Mouse (Mus musculus): ENCODE data around the gene Esyt2. TPM values are rescaled to one million over a fixed set of nuclear protein-coding genes. Genes with fewer than 3 reads are reported as not detected.
A peak's percentile ranks its signal among the peaks of the same experiment; 100 is the strongest.

Gene Esyt2
- polyA plus RNA-seq, 1 experiment from 2014 or later = 19.3 TPM

- 87% methylated on average over 2 of the region's 2 CpGs for WGBS
- DNase-seq (ENCODE audit: low spot score) = no peak
Observed at GRCm38 (mm10) chr12:116394327-116394726, 113.3 kb downstream of the Esyt2 start.

GRCm38 (mm10) chr12:116395312-116395711 is 114.3 kb downstream of the Esyt2 start:
- Histone ChIP-seq H3K27me3 (ENCODE audit: control insufficient read depth, insufficient read depth, low read length) (no peaks in the 10 kb centered on the region), H3K9ac (ENCODE audit: low read length) (no peak overlapping the region), H3K4me1 (ENCODE audit: control insufficient read depth, insufficient read depth, low read length) (no peaks in the 10 kb centered on the region), H3K27ac (ENCODE audit: low read depth, low read length) (no peak overlapping the region), H3K36me3 (ENCODE audit: control insufficient read depth, insufficient read depth, low read length) (no peaks in the 10 kb centered on the region), H3K9me3 (ENCODE audit: control insufficient read depth, low read length) (no peaks in the 10 kb centered on the region), H3K4me2 (ENCODE audit: low read depth) (no peak overlapping the region), H3K4me3 (ENCODE audit: low read depth, low read length) (no peak overlapping the region)
- WGBS = 93% methylated on average over 2 of the region's 2 CpGs
- no peak for ATAC-seq (ENCODE audit: insufficient read depth, low FRiP score, low TSS enrichment)
- no peak for DNase-seq (ENCODE audit: low spot score)

More at GRCm38 (mm10) chr12:116394327-116394726, 113.3 kb downstream of the Esyt2 start:
- Histone ChIP-seq H3K9ac (ENCODE audit: low read length) (no peak overlapping the region), H3K4me3 (ENCODE audit: low read depth, low read length) (no peak overlapping the region), H3K9me3 (ENCODE audit: control insufficient read depth, low read length) (no peaks in the 10 kb centered on the region), H3K4me1 (ENCODE audit: control insufficient read depth, insufficient read depth, low read length) (no peaks in the 10 kb centered on the region), H3K36me3 (ENCODE audit: control insufficient read depth, insufficient read depth, low read length) (no peaks in the 10 kb centered on the region), H3K4me2 (ENCODE audit: low read depth) (no peak overlapping the region), H3K27me3 (ENCODE audit: control insufficient read depth, insufficient read depth, low read length) (no peaks in the 10 kb centered on the region), H3K27ac (ENCODE audit: low read depth, low read length) (no peak overlapping the region)
- no peak for ATAC-seq (ENCODE audit: insufficient read depth, low FRiP score, low TSS enrichment)

- WGBS = 78% methylated on average over 2 of the region's 2 CpGs
- DNase-seq (ENCODE audit: low spot score) = no peak
- H3K27ac ChIP-seq (ENCODE audit: low read depth, low read length) = no peak overlapping the region
Observed at GRCm38 (mm10) chr12:116396072-116396695, 115.2 kb downstream of the Esyt2 start.

DNA sequence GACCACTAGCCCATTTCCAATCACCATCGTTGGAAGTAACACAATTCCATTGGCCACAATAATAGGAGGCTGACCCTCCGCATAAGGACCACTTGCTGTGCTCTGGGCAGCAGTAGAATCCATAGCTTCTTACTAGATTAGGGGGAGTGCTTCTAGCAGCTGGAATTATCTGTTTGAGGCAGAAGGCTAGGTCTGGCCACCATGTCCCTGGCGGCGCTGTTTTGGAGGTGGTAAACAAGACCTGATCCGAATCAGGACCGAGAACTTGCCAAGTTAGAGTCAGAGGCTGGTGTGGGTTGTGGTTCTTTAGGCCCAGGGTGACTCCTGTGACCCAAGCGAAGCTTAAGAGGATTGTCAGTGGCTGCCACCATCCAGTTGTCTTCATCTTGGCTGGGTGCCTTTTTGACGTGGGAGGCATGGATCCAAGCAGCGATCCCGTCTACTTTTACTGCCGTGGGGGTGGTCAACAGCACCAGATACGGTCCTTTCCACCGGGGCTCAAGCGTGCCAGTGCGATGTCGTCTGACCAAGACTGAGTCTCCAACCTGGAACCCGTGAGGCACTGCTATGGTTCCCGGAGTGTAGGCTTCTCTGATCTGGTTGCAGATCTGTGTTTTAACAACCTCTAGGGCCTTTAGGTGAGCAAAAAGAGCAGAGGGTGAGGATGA is 123.2 kb downstream of the Esyt2 start:
- Histone ChIP-seq H3K9ac (ENCODE audit: low read length) (no peak overlapping the region), H3K4me3 (ENCODE audit: low read depth, low read length) (peak overlapping the region; percentile 76; the same call in 1 of the 2 replicates), H3K4me2 (ENCODE audit: low read depth) (peak overlapping the region; percentile 85), H3K9me3 (ENCODE audit: control insufficient read depth, low read length) (peaks cover 5% of the 10 kb centered on the region), H3K4me1 (ENCODE audit: control insufficient read depth, insufficient read depth, low read length) (peaks cover 4% of the 10 kb centered on the region), H3K27me3 (ENCODE audit: control insufficient read depth, insufficient read depth, low read length) (no peaks in the 10 kb centered on the region), H3K27ac (ENCODE audit: low read depth, low read length) (no peak overlapping the region), H3K36me3 (ENCODE audit: control insufficient read depth, insufficient read depth, low read length) (peaks cover 4% of the 10 kb centered on the region)
- ATAC-seq (ENCODE audit: insufficient read depth, low FRiP score, low TSS enrichment) (no peak), DNase-seq (ENCODE audit: low spot score) (peak; percentile 12)
- 94% methylated on average over 18 of the region's 18 CpGs for WGBS

More at GRCm38 (mm10) chr12:116396072-116396695, 115.2 kb downstream of the Esyt2 start:
- no peak overlapping the region for H3K4me2 ChIP-seq (ENCODE audit: low read depth)
- H3K36me3 ChIP-seq (ENCODE audit: control insufficient read depth, insufficient read depth, low read length) = no peaks in the 10 kb centered on the region
- H3K27me3 ChIP-seq (ENCODE audit: control insufficient read depth, insufficient read depth, low read length) = no peaks in the 10 kb centered on the region
- H3K9me3 ChIP-seq (ENCODE audit: control insufficient read depth, low read length) = no peaks in the 10 kb centered on the region
- no peak for ATAC-seq (ENCODE audit: insufficient read depth, low FRiP score, low TSS enrichment)
- no peak overlapping the region for H3K9ac ChIP-seq (ENCODE audit: low read length)
- H3K4me1 ChIP-seq (ENCODE audit: control insufficient read depth, insufficient read depth, low read length) = no peaks in the 10 kb centered on the region
- H3K4me3 ChIP-seq (ENCODE audit: low read depth, low read length) = no peak overlapping the region

GRCm38 (mm10) chr12:116405045-116405835 is 124.2 kb downstream of the Esyt2 start, which contains the start of gene Ncapg2:
Gene Ncapg2, plus strand, starts transcription at chr12:116405402.
- Histone ChIP-seq H3K27me3 (ENCODE audit: control insufficient read depth, insufficient read depth, low read length) (no peaks in the 10 kb centered on the region), H3K36me3 (ENCODE audit: control insufficient read depth, insufficient read depth, low read length) (peaks cover 4% of the 10 kb centered on the region), H3K9me3 (ENCODE audit: control insufficient read depth, low read length) (peaks cover 5% of the 10 kb centered on the region), H3K4me2 (ENCODE audit: low read depth) (peak within 1 kb of the TSS; percentile 85), H3K27ac (ENCODE audit: low read depth, low read length) (no peak within 1 kb of the TSS), H3K9ac (ENCODE audit: low read length) (peak within 1 kb of the TSS; percentile 74), H3K4me1 (ENCODE audit: control insufficient read depth, insufficient read depth, low read length) (peaks cover 4% of the 10 kb centered on the region), H3K4me3 (ENCODE audit: low read depth, low read length) (peak within 1 kb of the TSS; percentile 76)
- under 1% methylated on average over 71 of the region's 72 CpGs for WGBS
- ATAC-seq (ENCODE audit: insufficient read depth, low FRiP score, low TSS enrichment) = peak; percentile 98
- DNase-seq (ENCODE audit: low spot score) = peak; percentile 100

DNA sequence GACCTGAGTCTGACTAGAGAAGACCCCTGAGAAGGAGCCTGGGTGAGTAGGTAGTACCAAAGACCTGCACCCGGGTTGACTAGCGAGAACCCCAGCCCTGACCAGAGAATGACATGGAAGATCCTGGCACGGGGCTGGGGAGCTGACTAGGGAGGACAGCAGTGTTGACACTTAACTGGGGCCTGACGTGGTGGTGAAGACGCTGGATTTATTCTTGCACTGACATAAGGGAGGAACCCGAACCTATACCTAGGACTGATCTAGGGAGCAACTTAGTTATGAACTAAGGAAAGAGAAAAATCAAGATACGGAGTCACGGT is 124.8 kb downstream of the Esyt2 start:
- H3K9me3 ChIP-seq (ENCODE audit: control insufficient read depth, low read length) = peaks cover 5% of the 10 kb centered on the region
- peak overlapping the region; percentile 76 for H3K4me3 ChIP-seq (ENCODE audit: low read depth, low read length)
- WGBS = 14% methylated on average over 8 of the region's 8 CpGs
- H3K27ac ChIP-seq (ENCODE audit: low read depth, low read length) = no peak overlapping the region
- no peaks in the 10 kb centered on the region for H3K27me3 ChIP-seq (ENCODE audit: control insufficient read depth, insufficient read depth, low read length)
- peaks cover 4% of the 10 kb centered on the region for H3K36me3 ChIP-seq (ENCODE audit: control insufficient read depth, insufficient read depth, low read length)
- H3K4me1 ChIP-seq (ENCODE audit: control insufficient read depth, insufficient read depth, low read length) = peaks cover 4% of the 10 kb centered on the region
- peak overlapping the region; percentile 85 for H3K4me2 ChIP-seq (ENCODE audit: low read depth)
- H3K9ac ChIP-seq (ENCODE audit: low read length) = peak overlapping the region; percentile 74
- no peak for ATAC-seq (ENCODE audit: insufficient read depth, low FRiP score, low TSS enrichment)
- DNase-seq (ENCODE audit: low spot score) = peak; percentile 36

- DNase-seq (ENCODE audit: low spot score) = no peak
- whole genome bisulfite sequencing = 91% methylated on average over 5 of the region's 5 CpGs
- Histone ChIP-seq H3K4me1 (ENCODE audit: control insufficient read depth, insufficient read depth, low read length) (peaks cover 4% of the 10 kb centered on the region), H3K4me2 (ENCODE audit: low read depth) (no peak overlapping the region), H3K9me3 (ENCODE audit: control insufficient read depth, low read length) (no peaks in the 10 kb centered on the region; the same call in 1 of the 2 replicates), H3K36me3 (ENCODE audit: control insufficient read depth, insufficient read depth, low read length) (peaks cover 4% of the 10 kb centered on the region), H3K27me3 (ENCODE audit: control insufficient read depth, insufficient read depth, low read length) (no peaks in the 10 kb centered on the region), H3K4me3 (ENCODE audit: low read depth, low read length) (no peak overlapping the region), H3K27ac (ENCODE audit: low read depth, low read length) (no peak overlapping the region), H3K9ac (ENCODE audit: low read length) (no peak overlapping the region)
- ATAC-seq (ENCODE audit: insufficient read depth, low FRiP score, low TSS enrichment) = no peak
Observed at GRCm38 (mm10) chr12:116407883-116408282, 126.9 kb downstream of the Esyt2 start.

- Histone ChIP-seq H3K27me3 (ENCODE audit: control insufficient read depth, insufficient read depth, low read length) (no peaks in the 10 kb centered on the region), H3K27ac (ENCODE audit: low read depth, low read length) (no peak overlapping the region), H3K4me1 (ENCODE audit: control insufficient read depth, insufficient read depth, low read length) (no peaks in the 10 kb centered on the region), H3K9me3 (ENCODE audit: control insufficient read depth, low read length) (no peaks in the 10 kb centered on the region), H3K36me3 (ENCODE audit: control insufficient read depth, insufficient read depth, low read length) (0 out of 2 replicates have a peak, but pooled peaks cover 2% of the 10 kb centered on the region), H3K4me3 (ENCODE audit: low read depth, low read length) (no peak overlapping the region), H3K4me2 (ENCODE audit: low read depth) (no peak overlapping the region), H3K9ac (ENCODE audit: low read length) (no peak overlapping the region)
- DNase-seq (ENCODE audit: low spot score) (no peak), ATAC-seq (ENCODE audit: insufficient read depth, low FRiP score, low TSS enrichment) (no peak)
- WGBS = 93% methylated on average over 4 of the region's 4 CpGs
Observed at GRCm38 (mm10) chr12:116414941-116415340, 133.9 kb downstream of the Esyt2 start.

Measured in neural tube, embryonic 11.5 days (tissue).